Mouse (Mus musculus) G1E (cell line): ENCODE measurements around the gene Peli3.

Experiments used
- CTCF ChIP-seq: IDR thresholded peaks from 2 replicates; pipeline ENCODE4 v1.5.1; 2012; ENCODE audit warnings: low read depth, low read length, inconsistent platforms, mixed read lengths
- GATA1 ChIP-seq: IDR thresholded peaks from 2 replicates; pipeline ENCODE4 v1.6.1; 2012; ENCODE audit warnings: borderline replicate concordance, low read length, inconsistent platforms, mixed read lengths

DNA sequence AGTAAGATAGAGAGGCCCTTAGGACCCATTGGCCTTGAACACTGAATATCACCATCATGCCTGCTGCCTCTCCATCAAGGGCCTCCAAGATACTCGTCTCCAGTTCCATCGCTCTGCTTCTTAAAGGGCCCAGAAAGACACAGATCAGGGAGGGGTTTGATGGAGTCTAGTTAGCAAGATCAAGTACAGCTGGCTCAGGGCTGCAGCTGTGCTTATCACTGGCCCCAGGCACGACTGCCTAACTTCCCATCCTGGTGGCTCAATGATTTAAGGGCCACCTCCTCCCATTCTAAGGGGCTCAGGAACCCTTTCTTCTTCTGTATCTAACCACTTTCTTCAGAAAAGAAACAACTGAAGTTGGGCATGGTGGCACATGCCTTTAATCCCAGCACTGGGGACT lies 51.1 kb downstream of the Peli3 start:
- no peak for TF ChIP-seq CTCF
- no peak for TF ChIP-seq GATA1
